Mouse (Mus musculus) MEL-GATA-1-ER (cell line): Measurements from ENCODE around the gene Tars.

Source experiments
- DNase-seq: peaks from one replicate; pipeline ENCODE4 v3.0.0-alpha.2; 2012; ENCODE audit warnings: low read depth; ENCODE audit errors: extremely low read depth

The Tars gene

GRCm38 (mm10) chr15:11399356-11400067 is at the start of gene Tars:
Gene Tars (minus strand): TSS chr15:11399665.
- peak; percentile 100 for DNase-seq

DNA sequence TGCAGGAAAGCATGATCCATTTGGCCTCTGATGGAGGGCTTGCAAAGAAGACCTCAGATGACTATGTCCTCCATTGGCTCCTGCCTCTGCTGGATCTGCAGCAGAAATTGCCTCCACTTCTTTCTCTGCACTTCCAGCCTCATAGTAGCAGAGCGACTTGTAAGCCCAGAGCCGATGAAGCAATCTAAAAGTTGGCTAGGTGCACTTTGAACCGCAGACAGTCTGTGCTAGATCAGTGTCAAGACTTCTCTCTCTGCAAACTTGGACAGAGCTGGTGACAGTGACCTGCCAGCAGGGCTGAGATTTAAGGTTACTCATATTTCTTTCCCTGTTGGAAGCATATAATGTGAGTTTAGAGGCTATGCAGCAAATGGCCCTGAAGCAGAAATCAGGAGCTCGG is 37.9 kb upstream of the Tars start:
- DNase-seq: no peak

DNA sequence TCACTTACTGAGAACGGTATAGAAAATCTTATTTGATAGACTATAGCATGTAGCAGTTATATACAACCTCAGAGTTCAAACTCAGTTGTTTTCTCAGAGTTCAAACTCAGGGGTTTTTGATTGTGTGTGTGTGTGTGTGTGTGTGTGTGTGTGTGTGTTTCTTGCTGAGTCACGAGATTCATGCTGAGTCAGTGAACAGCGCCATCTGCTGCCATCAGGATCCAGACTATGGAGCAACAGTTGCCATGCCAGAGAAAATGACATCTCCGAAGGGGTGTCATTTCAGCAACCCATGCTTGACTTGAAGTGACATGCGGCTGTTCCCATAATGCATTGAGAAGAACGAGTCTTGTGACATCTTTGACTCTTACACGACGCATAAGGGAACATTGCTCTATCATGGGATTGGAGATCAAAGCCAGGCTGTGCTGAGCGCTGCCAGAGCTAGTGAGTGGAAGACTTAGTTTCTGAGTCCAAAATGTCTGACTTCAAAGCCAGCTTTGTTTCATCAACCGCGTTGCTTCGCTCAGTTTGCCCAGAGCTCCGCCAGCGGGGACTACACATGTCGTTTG is 37.3 kb upstream of the Tars start:
- DNase-seq: no peak

DNA sequence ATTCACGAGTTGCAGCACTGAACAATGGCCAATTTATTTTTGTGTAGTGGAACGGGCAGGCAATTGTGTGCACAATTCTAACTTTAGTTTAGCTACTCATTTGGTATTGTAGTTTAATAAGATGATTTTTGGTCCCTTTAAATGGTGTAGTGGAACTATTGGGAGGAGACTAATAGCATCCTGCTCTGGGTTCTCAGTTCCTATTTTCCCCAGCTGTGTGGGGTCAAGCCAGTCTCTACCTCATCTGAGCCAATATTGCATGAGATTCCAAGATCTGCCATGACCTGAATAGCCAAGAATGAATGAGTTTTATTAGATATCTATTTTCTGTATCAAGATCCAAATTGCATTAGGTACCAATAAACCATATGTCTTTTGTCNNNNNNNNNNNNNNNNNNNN is 27.4 kb upstream of the Tars start:
- DNase-seq: no peak

- no peak for DNase-seq
Observed at GRCm38 (mm10) chr15:11413484-11413883, 14.0 kb upstream of the Tars start.

DNA sequence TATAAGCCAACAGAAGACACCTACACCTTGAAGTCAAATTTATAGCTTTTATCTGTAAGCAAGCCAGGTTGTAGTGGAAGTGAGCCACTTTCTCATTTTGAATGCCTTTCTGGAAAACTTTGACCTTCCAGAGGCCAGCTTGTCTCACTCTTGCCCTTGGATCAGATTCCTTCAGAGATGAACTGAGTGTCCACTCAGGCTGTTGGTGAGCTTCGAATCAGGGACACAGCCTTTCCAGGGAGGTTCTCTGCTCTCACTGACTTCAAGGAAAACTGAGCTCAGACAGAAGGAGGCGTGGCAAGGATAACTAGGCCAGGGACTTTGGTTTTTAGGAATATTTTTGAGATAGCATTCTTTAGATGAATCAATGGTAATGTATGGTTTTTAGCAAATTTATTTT is 13.1 kb upstream of the Tars start:
- no peak for DNase-seq

DNA sequence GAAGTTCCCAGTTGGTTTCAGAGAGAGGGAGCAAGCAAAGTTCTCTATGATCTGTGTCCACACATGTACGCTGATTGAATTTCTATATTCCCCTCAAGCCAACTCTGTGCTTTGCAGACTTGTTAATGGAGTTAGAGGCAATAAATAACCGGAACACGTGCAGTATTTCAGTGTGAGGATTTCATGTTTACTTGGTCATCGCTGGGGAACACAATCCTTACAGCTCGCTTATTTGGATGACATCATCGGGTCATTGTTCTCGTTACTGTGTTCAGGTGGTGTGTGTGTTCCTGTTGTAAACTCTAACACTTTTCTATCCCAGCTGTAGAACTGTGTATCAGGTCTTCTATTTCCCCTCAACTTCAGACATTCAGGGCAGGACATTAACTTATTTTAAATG is 12.4 kb upstream of the Tars start:
- no peak for DNase-seq

- peak; percentile 50 for DNase-seq
Observed at GRCm38 (mm10) chr15:11408155-11408826, 8.8 kb upstream of the Tars start.

- DNase-seq: peak; percentile 88
Observed at GRCm38 (mm10) chr15:11407381-11407780, 7.9 kb upstream of the Tars start.

- peak; percentile 71 for DNase-seq
Observed at GRCm38 (mm10) chr15:11406769-11407168, 7.3 kb upstream of the Tars start.

- no peak for DNase-seq
Observed at GRCm38 (mm10) chr15:11398676-11399350, 652 bp downstream of the Tars start.

- DNase-seq: no peak
Observed at GRCm38 (mm10) chr15:11396421-11396820, 3.0 kb downstream of the Tars start.

- no peak for DNase-seq
Observed at GRCm38 (mm10) chr15:11392903-11393302, 6.6 kb downstream of the Tars start.

- no peak for DNase-seq
Observed at GRCm38 (mm10) chr15:11383796-11384195, 15.7 kb downstream of the Tars start.

- no peak for DNase-seq
Observed at GRCm38 (mm10) chr15:11382585-11382984, 16.9 kb downstream of the Tars start.

GRCm38 (mm10) chr15:11380616-11381015 is 18.8 kb downstream of the Tars start:
- DNase-seq: no peak

- DNase-seq: peak; percentile 28
Observed at GRCm38 (mm10) chr15:11380087-11380530, 19.4 kb downstream of the Tars start.

- no peak for DNase-seq
Observed at GRCm38 (mm10) chr15:11379431-11380086, 19.9 kb downstream of the Tars start.

DNA sequence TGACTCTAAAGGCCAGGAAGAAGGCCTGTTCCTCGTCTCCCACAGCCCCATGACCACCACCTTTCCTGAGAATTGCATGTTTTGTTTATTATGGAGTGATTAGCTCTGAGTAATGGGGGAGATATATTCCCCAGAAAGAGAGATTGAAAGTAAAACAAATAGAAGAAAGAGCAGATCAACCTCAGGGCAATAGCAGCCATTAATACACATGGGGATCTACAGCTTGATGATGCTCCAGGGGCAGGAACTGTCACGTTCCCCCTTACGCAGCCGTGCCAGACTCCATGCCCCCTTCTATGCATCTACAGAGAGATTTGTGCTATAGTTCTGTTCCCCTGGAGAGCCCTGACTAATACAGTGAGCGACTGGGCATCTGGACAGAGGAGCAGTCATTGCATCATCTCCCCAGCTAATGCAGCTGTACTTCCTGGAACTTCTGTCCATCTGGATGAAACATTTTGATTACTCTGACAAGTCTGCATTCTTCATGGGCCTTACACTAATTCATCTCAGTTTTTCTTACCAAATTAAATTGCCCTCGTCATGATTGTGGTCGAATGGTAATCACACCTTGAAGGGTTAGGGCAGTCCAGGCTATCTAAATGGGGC is 28.9 kb downstream of the Tars start:
- DNase-seq: no peak

DNA sequence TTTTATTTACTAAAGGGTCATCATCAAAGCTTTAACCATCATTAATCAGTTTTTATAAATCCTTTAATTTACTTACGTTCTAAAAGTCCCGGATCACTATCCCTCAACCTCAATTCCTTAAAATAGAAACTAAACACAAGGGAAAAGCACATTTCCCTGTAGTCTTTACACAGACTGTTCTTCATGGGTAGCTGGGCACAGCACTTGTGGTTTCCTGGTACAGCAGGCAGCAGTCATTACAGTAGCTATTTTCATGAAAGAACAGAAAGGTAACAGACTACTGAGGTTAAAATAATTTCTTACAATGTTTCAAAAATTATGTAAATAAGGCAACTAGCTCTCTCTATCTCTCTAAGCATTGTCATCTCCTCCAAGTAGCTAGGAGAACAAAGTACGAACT is 29.9 kb downstream of the Tars start:
- DNase-seq: no peak

GRCm38 (mm10) chr15:11364795-11365194 is 34.7 kb downstream of the Tars start:
- DNase-seq: no peak
